25 mouse cellular contexts compared by ENCODE assay signal in genomic region chr2:79267181-79267580, GRCm38 (mm10). TPM values are rescaled to one million over a fixed set of nuclear protein-coding genes. Genes with fewer than 3 reads are reported as not detected.
DNase-seq lines count a peak whose midpoint lies in the region; ATAC-seq and TF ChIP-seq lines count a peak whose summit lies in the region.
"Had no signal": no experiment of that assay in that cellular context is flagged by ENCODE, and none has a peak within 500 bp of the region (broad histone marks: within the 10 kb centered on the region; RNA-seq: fewer than 3 reads in every experiment).

No protein-coding gene starts in this region.

- no peak for TF ChIP-seq EP300 in liver, embryonic 14.5 days (IDR thresholded peaks at IDR 0.05; ENCODE audit: low read depth)
- TF ChIP-seq EP300 in liver, postnatal 0 days (IDR thresholded peaks at IDR 0.05; ENCODE audit: low read depth): no peak

- DNase-seq in CD4-positive, CD25-positive, alpha-beta regulatory T cell, adult 2 months (ENCODE audit: low read depth, low spot score): peak; percentile 35
- no peak for DNase-seq in liver, embryonic 14.5 days (ENCODE audit: low read depth in 3 of 3, low spot score in 3 of 3)
- DNase-seq in liver, postnatal 0 days: no peak
- no peak for DNase-seq in B cell, adult 2 months
- DNase-seq: adrenal gland, postnatal 10 days; adrenal gland, postnatal 36 days; cerebellum, adult 18-20 months; cerebellum, adult 9-10 months; cerebellum, postnatal 14 days; gastrocnemius, postnatal 10 days; gastrocnemius, postnatal 36 days; heart, adult 2 months; heart, postnatal 14 days; heart, postnatal 4 days had no signal

- no peaks in the 10 kb centered on the region for H3K27me3 ChIP-seq in liver, embryonic 14.5 days (ENCODE audit: control insufficient read depth, insufficient read depth, low read length)
- no peaks in the 10 kb centered on the region for H3K27me3 ChIP-seq in liver, postnatal 0 days (ENCODE audit: insufficient read depth, low read length)
- no peaks in the 10 kb centered on the region for H3K27me3 ChIP-seq in liver, embryonic 16.5 days (ENCODE audit: control insufficient read depth, insufficient read depth, low read depth, low read length)
- H3K27me3 ChIP-seq: forebrain, embryonic 13.5 days; heart, embryonic 13.5 days had no signal

- no peaks in the 10 kb centered on the region for H3K9me3 ChIP-seq in liver, embryonic 14.5 days (ENCODE audit: control insufficient read depth, low read length)
- no peaks in the 10 kb centered on the region for H3K9me3 ChIP-seq in liver, postnatal 0 days (ENCODE audit: low read length)
- H3K9me3 ChIP-seq in liver, embryonic 16.5 days (replicated peaks; ENCODE audit: control insufficient read depth, low read length): no peaks in the 10 kb centered on the region
- H3K9me3 ChIP-seq: forebrain, embryonic 10.5 days; forebrain, embryonic 13.5 days; G1E; heart, embryonic 10.5 days; heart, embryonic 13.5 days had no signal

- WGBS in liver, embryonic 14.5 days (ENCODE audit: insufficient replicate concordance): 72% methylated on average over 3 of the region's 3 CpGs
- 72% methylated on average over 3 of the region's 3 CpGs for WGBS in liver, postnatal 0 days (ENCODE audit: insufficient replicate concordance)
- 69% methylated on average over 3 of the region's 3 CpGs for WGBS in liver, embryonic 16.5 days (ENCODE audit: insufficient replicate concordance)

- ATAC-seq in CD4-positive, CD25-positive, alpha-beta regulatory T cell, adult 4 months: no peak
- ATAC-seq in liver, embryonic 14.5 days (ENCODE audit: insufficient read depth): no peak
- no peak for ATAC-seq in liver, postnatal 0 days
- ATAC-seq in liver, embryonic 16.5 days (ENCODE audit: low read depth): no peak
- ATAC-seq: forebrain, embryonic 13.5 days; forebrain, embryonic 16.5 days; hindbrain, postnatal 0 days; Patski had no signal

- H3K27ac ChIP-seq in liver, embryonic 14.5 days: no peak overlapping the region
- H3K27ac ChIP-seq in liver, postnatal 0 days (ENCODE audit: low read depth): no peak overlapping the region
- peak overlapping the region; percentile 22; the same call in 1 of the 2 replicates for H3K27ac ChIP-seq in liver, embryonic 16.5 days (ENCODE audit: low read length)
- H3K27ac ChIP-seq: forebrain, embryonic 10.5 days; forebrain, embryonic 13.5 days; heart, adult 2 months; heart, embryonic 10.5 days; heart, embryonic 13.5 days; hindbrain, embryonic 14.5 days; hindbrain, postnatal 0 days had no signal

- no peak overlapping the region for H3K9ac ChIP-seq in liver, embryonic 14.5 days (replicated peaks)
- H3K9ac ChIP-seq in liver, postnatal 0 days (replicated peaks): no peak overlapping the region
- H3K9ac ChIP-seq in liver, embryonic 16.5 days (ENCODE audit: low read depth, low read length): no peak overlapping the region
- H3K9ac ChIP-seq: forebrain, embryonic 13.5 days; heart, embryonic 13.5 days; hindbrain, embryonic 14.5 days had no signal

- peaks cover 47 to 54% of the 10 kb centered on the region in 2 experiments for H3K4me1 ChIP-seq in liver, embryonic 14.5 days (replicated peaks; ENCODE audit: control insufficient read depth in 2 of 2, insufficient read depth in 2 of 2, low read length in 1 of 2)
- H3K4me1 ChIP-seq in liver, postnatal 0 days (ENCODE audit: insufficient read depth): peaks cover 14% of the 10 kb centered on the region
- H3K4me1 ChIP-seq in liver, embryonic 16.5 days (ENCODE audit: control insufficient read depth, low read depth, low read length): peaks cover 44% of the 10 kb centered on the region
- H3K4me1 ChIP-seq: forebrain, embryonic 10.5 days; forebrain, embryonic 13.5 days; heart, embryonic 10.5 days had no signal

- no peak overlapping the region for H3K4me3 ChIP-seq in liver, embryonic 14.5 days (ENCODE audit: insufficient read depth in 1 of 2, low read depth in 2 of 2, low read length in 2 of 2)
- no peak overlapping the region for H3K4me3 ChIP-seq in liver, postnatal 0 days (ENCODE audit: low read depth, low read length)
- H3K4me3 ChIP-seq in liver, embryonic 16.5 days (ENCODE audit: low read depth, low read length): no peak overlapping the region
- H3K4me3 ChIP-seq: forebrain, embryonic 10.5 days; forebrain, embryonic 13.5 days; heart, adult 2 months; heart, embryonic 10.5 days; heart, embryonic 13.5 days had no signal

- H3K36me3 ChIP-seq in liver, embryonic 14.5 days (replicated peaks; ENCODE audit: control insufficient read depth, insufficient read depth, low read depth): peaks cover 53% of the 10 kb centered on the region
- peaks cover 24% of the 10 kb centered on the region for H3K36me3 ChIP-seq in liver, postnatal 0 days (replicated peaks; ENCODE audit: insufficient read depth, low read length)
- H3K36me3 ChIP-seq in liver, embryonic 16.5 days (ENCODE audit: control insufficient read depth, insufficient read depth): peaks cover 20% of the 10 kb centered on the region
- H3K36me3 ChIP-seq: forebrain, embryonic 10.5 days; heart, embryonic 10.5 days; heart, embryonic 13.5 days had no signal

- peak overlapping the region; percentile 11; the same call in 1 of the 2 replicates for H3K4me2 ChIP-seq in liver, embryonic 14.5 days (ENCODE audit: low read depth)
- no peak overlapping the region for H3K4me2 ChIP-seq in liver, postnatal 0 days (ENCODE audit: low read depth, low read length)
- no peak overlapping the region for H3K4me2 ChIP-seq in liver, embryonic 16.5 days (ENCODE audit: low read depth, low read length)
- H3K4me2 ChIP-seq: forebrain, embryonic 13.5 days; heart, embryonic 13.5 days; hindbrain, embryonic 14.5 days had no signal

- TF ChIP-seq CTCF in liver, embryonic 14.5 days (IDR thresholded peaks at IDR 0.05; ENCODE audit: low read depth): no peak
- TF ChIP-seq CTCF in liver, postnatal 0 days (IDR thresholded peaks at IDR 0.05; ENCODE audit: low read depth): no peak

RNA-seq across cellular contexts. Expression of gene Itga4, which starts 12.0 kb away (rescaled TPM):
- 100 to 1,000 TPM; 162 to 224 TPM for polyA plus RNA-seq in CD4-positive, CD25-positive, alpha-beta regulatory T cell, adult 4 months (2017; shearing (Covaris generic))
- 18.2 and 18.6 TPM in 2 replicates for polyA plus RNA-seq in liver, embryonic 14.5 days (2012; rRNA removed)
- polyA plus RNA-seq in liver, embryonic 14.5 days (2014; fragmentation: Nextera tagmentation; extraction: Ambion mirVana): 27.0 and 27.6 TPM in 2 replicates
- 8.3 and 10.2 TPM in 2 replicates for polyA plus RNA-seq in liver, postnatal 0 days (2015; fragmentation: Nextera tagmentation; extraction: Ambion mirVana)
- polyA plus RNA-seq in liver, embryonic 16.5 days (2015; fragmentation: Nextera tagmentation; extraction: Ambion mirVana): 29.3 and 30.7 TPM in 2 replicates
